Mouse (Mus musculus) kidney, adult 18-20 months (tissue): ENCODE measurements at regions not wholly inside any gene's neighbourhood (a gene's known extent, or its start where the extent isn't known, plus 50 kb on each side); places are given as distances from the start of the nearest gene placed in this dataset.

Source experiments
- DNase-seq: peaks from one replicate; pipeline ENCODE4 v3.0.0; 2021

- DNase-seq, result no peak
These were observed 69.3 kb downstream of the Kctd15 start for GRCm38 (mm10) chr7:34587239-34587638.

GRCm38 (mm10) chr7:34585312-34585865 is 71.1 kb downstream of the Kctd15 start:
- no peak for DNase-seq

- no peak for DNase-seq
These were observed 71.7 kb downstream of the Kctd15 start for GRCm38 (mm10) chr7:34584870-34585269.

GRCm38 (mm10) chr7:34580866-34581265 is 75.7 kb downstream of the Kctd15 start:
- DNase-seq, result no peak

GRCm38 (mm10) chr7:34571295-34571694 is 85.2 kb downstream of the Kctd15 start:
- peak; percentile 43 for DNase-seq

GRCm38 (mm10) chr7:34570114-34571065 is 86.1 kb downstream of the Kctd15 start:
- peak; percentile 79 for DNase-seq

GRCm38 (mm10) chr7:34569747-34570113 is 86.8 kb downstream of the Kctd15 start:
- DNase-seq, result no peak

GRCm38 (mm10) chr7:34567575-34567974 is 89.0 kb downstream of the Kctd15 start:
- DNase-seq, result no peak

GRCm38 (mm10) chr7:34562160-34562559 is 94.4 kb downstream of the Kctd15 start:
- no peak for DNase-seq

GRCm38 (mm10) chr7:34558615-34559343 is 97.8 kb downstream of the Kctd15 start:
- DNase-seq, result no peak

GRCm38 (mm10) chr7:34555196-34555595 is 101.3 kb downstream of the Kctd15 start:
- DNase-seq, result peak; percentile 28

GRCm38 (mm10) chr7:34546609-34547316 is 109.8 kb downstream of the Kctd15 start:
- DNase-seq, result no peak

- DNase-seq, result no peak
These were observed 110.6 kb downstream of the Kctd15 start for GRCm38 (mm10) chr7:34545906-34546305.

- no peak for DNase-seq
These were observed 114.6 kb downstream of the Kctd15 start for GRCm38 (mm10) chr7:34541906-34542305.

GRCm38 (mm10) chr7:34541000-34541399 is 115.5 kb downstream of the Kctd15 start:
- no peak for DNase-seq

- DNase-seq, result no peak
These were observed 116.7 kb downstream of the Kctd15 start for GRCm38 (mm10) chr7:34539856-34540255.

- DNase-seq, result no peak
These were observed 118.0 kb downstream of the Kctd15 start for GRCm38 (mm10) chr7:34538310-34539055.

- DNase-seq, result no peak
These were observed 119.4 kb downstream of the Kctd15 start for GRCm38 (mm10) chr7:34537122-34537521.

- DNase-seq, result no peak
These were observed 122.3 kb downstream of the Kctd15 start for GRCm38 (mm10) chr7:34534241-34534640.

GRCm38 (mm10) chr7:34531639-34532038 is 124.9 kb downstream of the Kctd15 start:
- DNase-seq, result no peak

- peak; percentile 15 for DNase-seq
These were observed 114.7 kb upstream of the Lsm14a start for GRCm38 (mm10) chr7:34507858-34508257.

- DNase-seq, result no peak
These were observed 113.7 kb upstream of the Lsm14a start for GRCm38 (mm10) chr7:34506816-34507215.
